Mouse (Mus musculus) myocyte (in vitro differentiated cells): Measurements from ENCODE around the gene Ccdc38.

Experiments used
- POLR2A ChIP-seq: IDR thresholded peaks from one replicate; pipeline ENCODE4 v1.6.1; 2011; ENCODE audit warnings: low read depth, mild to moderate bottlenecking, control low read depth, moderate library complexity; ENCODE audit not compliant: insufficient read length
- REST ChIP-seq: IDR thresholded peaks from one replicate; pipeline ENCODE4 v1.6.1; 2011; ENCODE audit warnings: mild to moderate bottlenecking, control low read depth, moderate library complexity; ENCODE audit not compliant: insufficient read depth, insufficient read length
- SRF ChIP-seq: IDR thresholded peaks from one replicate; pipeline ENCODE4 v1.6.1; 2011; ENCODE audit warnings: low read depth; ENCODE audit not compliant: control insufficient read depth, insufficient read length
- USF1 ChIP-seq: IDR thresholded peaks from one replicate; pipeline ENCODE4 v1.6.1; 2011; ENCODE audit warnings: low read depth, mild to moderate bottlenecking, control low read depth, moderate library complexity

- TF ChIP-seq REST = no peak
- no peak for TF ChIP-seq USF1
- no peak for TF ChIP-seq POLR2A
- TF ChIP-seq SRF = no peak
Observed at GRCm38 (mm10) chr10:93568671-93569070, 28.2 kb downstream of the Ccdc38 start.
